ENCODE assay signal across 26 mouse cellular contexts in genomic region chr13:73488105-73488504, GRCm38 (mm10). TPM values are rescaled to one million over a fixed set of nuclear protein-coding genes. Genes with fewer than 3 reads are reported as not detected.
A peak's percentile ranks its signal among the peaks of the same experiment; 100 is the strongest.
DNase-seq lines count a peak whose midpoint lies in the region; ATAC-seq and TF ChIP-seq lines count a peak whose summit lies in the region.
"Had no signal": no experiment of that assay in that cellular context is flagged by ENCODE, and none has a peak within 500 bp of the region (broad histone marks: within the 10 kb centered on the region; RNA-seq: fewer than 3 reads in every experiment).

No protein-coding gene starts in this region.

- H3K9me3 ChIP-seq in liver, embryonic 14.5 days (ENCODE audit: control insufficient read depth, low read length): no peaks in the 10 kb centered on the region
- peaks cover 9% of the 10 kb centered on the region; the same call in 1 of the 2 replicates for H3K9me3 ChIP-seq in liver, embryonic 12.5 days (replicated peaks)
- H3K9me3 ChIP-seq: embryonic facial prominence, embryonic 15.5 days had no signal

- no peak overlapping the region for H3K9ac ChIP-seq in liver, embryonic 14.5 days (replicated peaks)
- H3K9ac ChIP-seq in liver, embryonic 12.5 days: no peak overlapping the region
- H3K9ac ChIP-seq: embryonic facial prominence, embryonic 15.5 days; hindbrain, embryonic 12.5 days had no signal

- TF ChIP-seq CTCF in liver, embryonic 14.5 days (IDR thresholded peaks at IDR 0.05; ENCODE audit: low read depth): no peak

- H3K4me2 ChIP-seq in liver, embryonic 14.5 days (ENCODE audit: low read depth): no peak overlapping the region
- H3K4me2 ChIP-seq in liver, embryonic 12.5 days: no peak overlapping the region
- H3K4me2 ChIP-seq: embryonic facial prominence, embryonic 15.5 days; hindbrain, embryonic 12.5 days had no signal

- ATAC-seq in liver, embryonic 14.5 days (ENCODE audit: insufficient read depth): no peak
- no peak for ATAC-seq in liver, embryonic 12.5 days
- peak; percentile 63 for ATAC-seq in inflammation-experienced regulatory T-cells, adult 6 months
- ATAC-seq: forebrain, embryonic 14.5 days; hindbrain, embryonic 16.5 days had no signal

- WGBS in liver, embryonic 14.5 days (ENCODE audit: insufficient replicate concordance): 45% methylated on average over 3 of the region's 3 CpGs
- 35% methylated on average over 3 of the region's 3 CpGs for WGBS in liver, embryonic 12.5 days (ENCODE audit: insufficient replicate concordance)

- peak overlapping the region; percentile 17 for H3K27ac ChIP-seq in liver, embryonic 14.5 days
- H3K27ac ChIP-seq in liver, embryonic 12.5 days: no peak overlapping the region
- H3K27ac ChIP-seq: embryonic facial prominence, embryonic 15.5 days; forebrain, embryonic 10.5 days; gastrocnemius, adult 2 months; heart, embryonic 10.5 days; hindbrain, embryonic 12.5 days had no signal

- H3K4me3 ChIP-seq in liver, embryonic 14.5 days (ENCODE audit: insufficient read depth in 1 of 2, low read depth in 2 of 2, low read length in 2 of 2): no peak overlapping the region
- H3K4me3 ChIP-seq in liver, embryonic 12.5 days: no peak overlapping the region
- H3K4me3 ChIP-seq: embryonic facial prominence, embryonic 15.5 days; erythroblast, embryonic 14.5 days; forebrain, embryonic 10.5 days; gastrocnemius, adult 2 months; heart, embryonic 10.5 days; hindbrain, embryonic 12.5 days had no signal

- H3K27me3 ChIP-seq in liver, embryonic 14.5 days (ENCODE audit: control insufficient read depth, insufficient read depth, low read length): no peaks in the 10 kb centered on the region
- no peaks in the 10 kb centered on the region for H3K27me3 ChIP-seq in liver, embryonic 12.5 days (replicated peaks)
- H3K27me3 ChIP-seq: embryonic facial prominence, embryonic 15.5 days; hindbrain, embryonic 12.5 days had no signal

- peaks cover 30 to 55% of the 10 kb centered on the region in 2 experiments for H3K4me1 ChIP-seq in liver, embryonic 14.5 days (replicated peaks; ENCODE audit: control insufficient read depth in 2 of 2, insufficient read depth in 2 of 2, low read length in 1 of 2)
- H3K4me1 ChIP-seq in liver, embryonic 12.5 days: peaks cover 89% of the 10 kb centered on the region
- H3K4me1 ChIP-seq: embryonic facial prominence, embryonic 15.5 days; forebrain, embryonic 10.5 days; hindbrain, embryonic 12.5 days had no signal

- peaks cover 98% of the 10 kb centered on the region for H3K36me3 ChIP-seq in liver, embryonic 14.5 days (replicated peaks; ENCODE audit: control insufficient read depth, insufficient read depth, low read depth)
- peaks cover 100% of the 10 kb centered on the region for H3K36me3 ChIP-seq in liver, embryonic 12.5 days
- H3K36me3 ChIP-seq: G1E had no signal

- DNase-seq in liver, embryonic 14.5 days (ENCODE audit: low read depth in 3 of 3, low spot score in 3 of 3): no peak
- DNase-seq in CD4-positive, CD25-positive, alpha-beta regulatory T cell, adult 2 months (ENCODE audit: low read depth, low spot score): peak; percentile 29
- DNase-seq in ZHBTc4 (ENCODE audit: low read depth, low spot score): peak; percentile 11
- DNase-seq in left cerebral cortex, adult 11 months (ENCODE audit: low spot score): no peak
- no peak for DNase-seq in thymus, postnatal 14 days
- no peak for DNase-seq in neural tube, embryonic 10.5 days (ENCODE audit: extremely low spot score, low spot score)
- DNase-seq: adrenal gland, adult 8-10 months; cerebellum, adult 11 months; cerebellum, adult 8-10 months; embryo, embryonic 11 days; gastrocnemius, adult 2 months; gastrocnemius, postnatal 36 days; heart, adult 18-20 months; heart, postnatal 10 days; heart, postnatal 4 days had no signal

- TF ChIP-seq EP300 in liver, embryonic 14.5 days (IDR thresholded peaks at IDR 0.05; ENCODE audit: low read depth): no peak

RNA-seq across cellular contexts. Expression of gene Lpcat1, which starts 21.1 kb away (rescaled TPM):
- 49.5 and 61.0 TPM in 2 replicates for polyA plus RNA-seq in liver, embryonic 14.5 days (2012; rRNA removed)
- 63.7 and 72.5 TPM in 2 replicates for polyA plus RNA-seq in liver, embryonic 14.5 days (2014; fragmentation: Nextera tagmentation; extraction: Ambion mirVana)
- 108 and 113 TPM in 2 replicates for polyA plus RNA-seq in liver, embryonic 12.5 days (2016; fragmentation: Nextera tagmentation; extraction: Ambion mirVana)
- polyA plus RNA-seq in inflammation-experienced regulatory T-cells, adult 6 months (2017; shearing (Covaris generic)): 10 to 100 TPM; 26.5 to 39.7 (median 36.1) TPM
- polyA plus RNA-seq: G1E had no signal

RNA-seq across cellular contexts. Expression of gene Slc6a3, which starts 48.4 kb away (rescaled TPM):
- 0.59 and 0.63 TPM in 2 replicates for polyA plus RNA-seq in liver, embryonic 14.5 days (2012; rRNA removed)
- 0.75 and 1.4 TPM in 2 replicates for polyA plus RNA-seq in liver, embryonic 14.5 days (2014; fragmentation: Nextera tagmentation; extraction: Ambion mirVana)
- polyA plus RNA-seq in liver, embryonic 12.5 days (2016; fragmentation: Nextera tagmentation; extraction: Ambion mirVana): 0.97 and 1.3 TPM in 2 replicates
- polyA plus RNA-seq in inflammation-experienced regulatory T-cells, adult 6 months (2017; shearing (Covaris generic)): not detected
- polyA plus RNA-seq: C2C12; erythroblast, embryonic 14.5 days; G1E had no signal

Comparison
In these comparisons a context has a peak if more than half of its experiments do, and no peak if none do; other contexts are left out.
1. DNase-seq: peak in CD4-positive, CD25-positive, alpha-beta regulatory T cell, adult 2 months (single experiment) and ZHBTc4 (single experiment); none in liver, embryonic 14.5 days (0 of 3), left cerebral cortex, adult 11 months (single experiment), thymus, postnatal 14 days (single experiment) and neural tube, embryonic 10.5 days (single experiment).